Mouse (Mus musculus) embryonic fibroblast, embryonic 13.5 days (primary cell): ENCODE data around the gene Aqp7.

ENCODE experiments used
- CTCF ChIP-seq: IDR thresholded peaks from 2 replicates; pipeline ENCODE4 v1.5.1; 2011; ENCODE audit warnings: mild to moderate bottlenecking, control low read depth, low read length, moderate library complexity, borderline replicate concordance; ENCODE audit not compliant: insufficient read depth
- POLR2A ChIP-seq: IDR thresholded peaks from 2 replicates; pipeline ENCODE4 v1.6.1; 2011; ENCODE audit warnings: low read depth, mild to moderate bottlenecking, control low read depth, low read length, moderate library complexity

DNA sequence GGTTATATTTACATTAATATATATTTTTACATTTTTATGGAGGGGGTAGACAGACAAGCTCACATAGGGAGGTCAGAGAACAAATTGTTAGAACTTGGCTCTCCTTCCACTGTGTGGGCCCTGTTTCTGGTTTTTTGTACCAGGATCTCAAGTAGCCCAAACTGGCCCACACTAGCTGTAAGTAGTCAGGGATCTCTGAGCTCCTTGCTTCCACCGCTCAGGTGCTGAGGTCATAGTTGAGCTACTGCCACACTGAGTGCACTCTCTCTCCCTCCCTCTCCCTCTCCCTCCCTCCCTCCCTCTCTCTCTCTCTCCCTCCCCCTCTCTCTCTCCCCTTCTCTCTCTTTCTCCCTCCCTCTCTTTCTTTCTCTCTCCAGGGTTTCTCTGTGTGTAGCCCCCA lies 8.3 kb upstream of the Aqp7 start:
- TF ChIP-seq POLR2A = no peak
- TF ChIP-seq CTCF = no peak
